Mouse (Mus musculus): ENCODE results near the gene Mkrn1.

DNA sequence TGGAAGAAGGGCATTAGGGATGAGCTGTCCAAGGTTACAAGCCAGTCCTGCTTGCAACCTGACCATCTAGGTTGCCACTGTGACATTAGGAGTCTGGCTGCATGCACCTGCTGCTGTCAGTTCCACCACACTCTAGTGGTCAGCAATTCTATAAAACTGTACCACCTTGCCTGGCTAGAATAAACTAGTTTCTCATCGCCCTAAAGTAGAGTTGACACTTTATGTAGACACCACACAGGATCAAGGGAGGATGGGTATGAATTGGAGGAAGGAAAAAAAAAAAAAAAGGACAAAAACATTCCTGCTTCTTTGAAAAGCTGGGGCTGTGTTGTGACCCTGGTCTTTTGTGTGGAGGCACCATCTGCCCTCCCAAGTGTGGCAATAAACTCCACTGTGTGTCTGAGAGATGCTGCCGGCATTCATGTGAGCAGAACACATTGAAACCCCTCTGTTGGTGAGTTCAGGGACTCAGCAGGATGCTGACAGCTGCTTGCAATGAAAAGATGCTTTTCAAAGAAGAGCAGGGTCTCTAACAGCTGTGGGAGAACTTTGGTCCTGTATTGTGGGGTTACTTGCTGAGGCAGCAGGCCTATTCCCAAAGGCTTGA lies 14.7 kb upstream of the Mkrn1 start:
- TF ChIP-seq E2F4 (IDR thresholded peaks at IDR 0.05; ENCODE audit: insufficient read depth): no peak
- no peak for TF ChIP-seq POLR2A (IDR thresholded peaks at IDR 0.05; ENCODE audit: insufficient read length, low read depth)
- TF ChIP-seq REST (IDR thresholded peaks at IDR 0.05; ENCODE audit: insufficient read depth, insufficient read length): peak; percentile 40
- no peak for TF ChIP-seq MAX (IDR thresholded peaks at IDR 0.05; ENCODE audit: low read depth)
- no peak for TF ChIP-seq CEBPB (IDR thresholded peaks at IDR 0.05; ENCODE audit: insufficient read depth, poor library complexity, severe bottlenecking)
- TF ChIP-seq MYOG (IDR thresholded peaks at IDR 0.05; ENCODE audit: control insufficient read depth in 1 of 3, insufficient read depth in 1 of 3, insufficient read length in 2 of 3, low read depth in 2 of 3): no peak
- TF ChIP-seq TCF12 (IDR thresholded peaks at IDR 0.05; ENCODE audit: insufficient read depth, poor library complexity, severe bottlenecking): no peak
- TF ChIP-seq POLR2AphosphoS2 (IDR thresholded peaks at IDR 0.05; ENCODE audit: insufficient read length, low read depth): no peak
- no peak for TF ChIP-seq USF1 (IDR thresholded peaks at IDR 0.05; ENCODE audit: low read depth)
- peak in 2 of 3 experiments; percentile 89 to 93 for TF ChIP-seq MYOD1 (IDR thresholded peaks at IDR 0.05; ENCODE audit: control insufficient read depth in 1 of 3, insufficient read length in 2 of 3, low read depth in 2 of 3)
- no peak for TF ChIP-seq TCF3 (IDR thresholded peaks at IDR 0.05; ENCODE audit: insufficient read length, low read depth)
